Mouse (Mus musculus): Measurements from ENCODE around the gene Nup133. TPM values are rescaled to one million over a fixed set of nuclear protein-coding genes. Genes with fewer than 3 reads are reported as not detected.
"Not testable (repeated sequence)": the region's sequence is repeated elsewhere in the genome, so short reads cannot be mapped to it uniquely, and the experiment has no call there.

The Nup133 gene
- polyA plus RNA-seq, 1 experiment: 11.7 TPM

GRCm38 (mm10) chr8:123977499-123977898 lies 28.4 kb upstream of the Nup133 start:
- Histone ChIP-seq H3K4me3 (no peak overlapping the region), H3K79me2 (ENCODE audit: control insufficient read depth, insufficient read depth) (no peaks in the 10 kb centered on the region), H3K27me3 (ENCODE audit: control insufficient read depth, insufficient read depth, insufficient read length) (no peaks in the 10 kb centered on the region), H3K36me3 (ENCODE audit: control insufficient read depth, insufficient read depth) (no peaks in the 10 kb centered on the region), H3ac (ENCODE audit: control insufficient read depth, insufficient read length) (no peak overlapping the region), H3K4me2 (ENCODE audit: low read depth) (no peak overlapping the region)
- TF ChIP-seq TCF3 (IDR thresholded peaks at IDR 0.05; ENCODE audit: insufficient read length, low read depth) (no peak), TCF12 (IDR thresholded peaks at IDR 0.05; ENCODE audit: insufficient read depth, poor library complexity, severe bottlenecking) (no peak), E2F4 (IDR thresholded peaks at IDR 0.05; ENCODE audit: insufficient read depth) (no peak), USF1 (IDR thresholded peaks at IDR 0.05; ENCODE audit: low read depth) (no peak)

DNA sequence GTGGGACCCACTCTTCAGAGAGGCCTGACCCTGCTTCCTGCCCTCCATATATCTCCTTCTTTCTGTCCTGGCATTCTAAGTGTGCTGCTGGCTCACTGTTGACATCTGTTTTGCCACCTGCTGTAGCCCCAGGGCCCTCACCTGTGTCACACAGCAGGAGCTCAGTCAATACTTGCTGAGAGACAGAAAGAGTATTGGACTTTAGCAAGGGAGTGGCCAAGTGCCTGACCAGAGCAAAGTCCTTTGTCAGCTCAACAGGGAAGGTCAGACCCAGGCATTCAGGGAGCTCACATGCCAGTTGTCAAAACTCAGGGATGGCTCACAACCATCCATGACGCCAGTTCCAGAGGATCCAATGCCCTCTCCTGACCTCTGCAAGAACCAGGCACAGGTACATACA lies 24.4 kb upstream of the Nup133 start:
- no peaks in the 10 kb centered on the region for H3K79me2 ChIP-seq (ENCODE audit: control insufficient read depth, insufficient read depth)
- no peaks in the 10 kb centered on the region for H3K36me3 ChIP-seq (ENCODE audit: control insufficient read depth, insufficient read depth)
- no peaks in the 10 kb centered on the region for H3K27me3 ChIP-seq (ENCODE audit: control insufficient read depth, insufficient read depth, insufficient read length)
- TF ChIP-seq REST (IDR thresholded peaks at IDR 0.05; ENCODE audit: insufficient read depth, insufficient read length) (no peak), POLR2AphosphoS2 (IDR thresholded peaks at IDR 0.05; ENCODE audit: insufficient read length, low read depth) (no peak), SRF (IDR thresholded peaks at IDR 0.05; ENCODE audit: control insufficient read depth, insufficient read length, low read depth) (no peak), POLR2A (IDR thresholded peaks at IDR 0.05; ENCODE audit: insufficient read length, low read depth) (no peak), MYOD1 (IDR thresholded peaks at IDR 0.05; ENCODE audit: control insufficient read depth in 1 of 3, insufficient read length in 2 of 3, low read depth in 2 of 3) (no peak), CEBPB (IDR thresholded peaks at IDR 0.05; ENCODE audit: insufficient read depth, poor library complexity, severe bottlenecking) (no peak), MAX (IDR thresholded peaks at IDR 0.05; ENCODE audit: low read depth) (no peak), MYOG (IDR thresholded peaks at IDR 0.05; ENCODE audit: control insufficient read depth in 1 of 3, insufficient read depth in 1 of 3, insufficient read length in 2 of 3, low read depth in 2 of 3) (no peak), TCF12 (IDR thresholded peaks at IDR 0.05; ENCODE audit: insufficient read depth, poor library complexity, severe bottlenecking) (no peak), E2F4 (IDR thresholded peaks at IDR 0.05; ENCODE audit: insufficient read depth) (no peak), USF1 (IDR thresholded peaks at IDR 0.05; ENCODE audit: low read depth) (no peak), TCF3 (IDR thresholded peaks at IDR 0.05; ENCODE audit: insufficient read length, low read depth) (no peak)
- no peak overlapping the region for H3ac ChIP-seq (ENCODE audit: control insufficient read depth, insufficient read length)
- H3K4me2 ChIP-seq (ENCODE audit: low read depth): no peak overlapping the region
- H3K4me3 ChIP-seq: no peak overlapping the region

- Histone ChIP-seq H3K4me3 (no peak overlapping the region), H3K36me3 (ENCODE audit: control insufficient read depth, insufficient read depth) (no peaks in the 10 kb centered on the region), H3K4me2 (ENCODE audit: low read depth) (no peak overlapping the region), H3ac (ENCODE audit: control insufficient read depth, insufficient read length) (no peak overlapping the region), H3K79me2 (ENCODE audit: control insufficient read depth, insufficient read depth) (no peaks in the 10 kb centered on the region), H3K27me3 (ENCODE audit: control insufficient read depth, insufficient read depth, insufficient read length) (no peaks in the 10 kb centered on the region)
- TF ChIP-seq TCF3 (IDR thresholded peaks at IDR 0.05; ENCODE audit: insufficient read length, low read depth): no peak
- no peak for TF ChIP-seq USF1 (IDR thresholded peaks at IDR 0.05; ENCODE audit: low read depth)
- TF ChIP-seq CEBPB (IDR thresholded peaks at IDR 0.05; ENCODE audit: insufficient read depth, poor library complexity, severe bottlenecking): no peak
- no peak for TF ChIP-seq SRF (IDR thresholded peaks at IDR 0.05; ENCODE audit: control insufficient read depth, insufficient read length, low read depth)
- no peak for TF ChIP-seq MYOD1 (IDR thresholded peaks at IDR 0.05; ENCODE audit: control insufficient read depth in 1 of 3, insufficient read length in 2 of 3, low read depth in 2 of 3)
- TF ChIP-seq TCF12 (IDR thresholded peaks at IDR 0.05; ENCODE audit: insufficient read depth, poor library complexity, severe bottlenecking): no peak
- TF ChIP-seq E2F4 (IDR thresholded peaks at IDR 0.05; ENCODE audit: insufficient read depth): no peak
- no peak for TF ChIP-seq REST (IDR thresholded peaks at IDR 0.05; ENCODE audit: insufficient read depth, insufficient read length)
- TF ChIP-seq POLR2AphosphoS2 (IDR thresholded peaks at IDR 0.05; ENCODE audit: insufficient read length, low read depth): no peak
- TF ChIP-seq MAX (IDR thresholded peaks at IDR 0.05; ENCODE audit: low read depth): no peak
- no peak for TF ChIP-seq MYOG (IDR thresholded peaks at IDR 0.05; ENCODE audit: control insufficient read depth in 1 of 3, insufficient read depth in 1 of 3, insufficient read length in 2 of 3, low read depth in 2 of 3)
- no peak for TF ChIP-seq POLR2A (IDR thresholded peaks at IDR 0.05; ENCODE audit: insufficient read length, low read depth)
These were observed 17.8 kb upstream of the Nup133 start for GRCm38 (mm10) chr8:123966896-123967295.

DNA sequence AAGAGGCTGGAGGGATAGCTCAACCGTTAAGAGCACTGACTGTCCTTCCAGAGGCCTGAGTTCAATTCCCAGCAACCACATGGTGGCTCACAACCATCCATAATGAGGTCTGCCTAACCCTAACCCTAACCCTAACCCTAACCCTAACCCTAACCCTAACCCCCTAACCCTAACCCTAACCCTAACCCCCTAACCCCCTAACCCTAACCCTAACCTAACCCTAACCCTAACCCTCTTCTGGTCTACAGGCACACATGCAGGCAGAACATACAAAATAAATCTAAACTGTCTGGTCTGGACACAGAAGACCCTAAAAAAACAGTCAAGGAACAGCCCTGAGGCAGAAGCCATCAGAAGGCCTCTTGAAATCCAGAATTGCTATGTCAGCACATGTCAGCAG lies 12.3 kb upstream of the Nup133 start:
- Histone ChIP-seq H3K79me2 (ENCODE audit: control insufficient read depth, insufficient read depth) (no peaks in the 10 kb centered on the region), H3ac (ENCODE audit: control insufficient read depth, insufficient read length) (no peak overlapping the region), H3K36me3 (ENCODE audit: control insufficient read depth, insufficient read depth) (no peaks in the 10 kb centered on the region), H3K4me3 (no peak overlapping the region), H3K27me3 (ENCODE audit: control insufficient read depth, insufficient read depth, insufficient read length) (no peaks in the 10 kb centered on the region), H3K4me2 (ENCODE audit: low read depth) (no peak overlapping the region)
- TF ChIP-seq MYOD1 (IDR thresholded peaks at IDR 0.05; ENCODE audit: control insufficient read depth in 1 of 3, insufficient read length in 2 of 3, low read depth in 2 of 3): no peak
- TF ChIP-seq POLR2A (IDR thresholded peaks at IDR 0.05; ENCODE audit: insufficient read length, low read depth): no peak

GRCm38 (mm10) chr8:123960556-123960955 lies 11.5 kb upstream of the Nup133 start:
- H3K4me3 ChIP-seq; H3K27me3 ChIP-seq (ENCODE audit: control insufficient read depth, insufficient read depth, insufficient read length); H3K4me2 ChIP-seq (ENCODE audit: low read depth); H3K79me2 ChIP-seq (ENCODE audit: control insufficient read depth, insufficient read depth); H3ac ChIP-seq (ENCODE audit: control insufficient read depth, insufficient read length); H3K36me3 ChIP-seq (ENCODE audit: control insufficient read depth, insufficient read depth): not testable (repeated sequence)

DNA sequence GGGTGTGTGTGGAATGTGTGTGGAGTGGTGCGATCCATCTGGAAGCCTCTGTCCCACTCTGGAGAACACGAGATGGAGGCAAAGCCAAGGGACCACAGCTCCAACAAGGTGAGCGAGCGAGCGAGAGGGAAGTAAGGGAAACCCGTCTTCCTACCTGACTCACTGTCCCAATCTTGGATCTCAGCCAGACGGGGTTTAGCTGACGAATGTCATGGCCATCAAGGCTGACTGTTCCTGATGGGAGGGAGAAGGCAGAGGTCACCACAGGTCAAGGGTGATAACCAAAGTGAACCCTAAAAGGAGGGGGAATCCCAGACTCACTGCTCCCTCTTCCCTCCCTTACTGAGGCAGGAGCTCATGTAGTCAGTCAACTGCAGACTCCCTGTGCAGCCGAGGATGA lies 11.0 kb upstream of the Nup133 start:
- TF ChIP-seq POLR2A (IDR thresholded peaks at IDR 0.05; ENCODE audit: insufficient read length, low read depth): no peak
- no peaks in the 10 kb centered on the region for H3K36me3 ChIP-seq (ENCODE audit: control insufficient read depth, insufficient read depth)
- H3K79me2 ChIP-seq (ENCODE audit: control insufficient read depth, insufficient read depth): no peaks in the 10 kb centered on the region
- H3K27me3 ChIP-seq (ENCODE audit: control insufficient read depth, insufficient read depth, insufficient read length): no peaks in the 10 kb centered on the region
- no peak overlapping the region for H3K4me3 ChIP-seq
- H3ac ChIP-seq (ENCODE audit: control insufficient read depth, insufficient read length): no peak overlapping the region
- H3K4me2 ChIP-seq (ENCODE audit: low read depth): no peak overlapping the region
